Mouse (Mus musculus) embryonic fibroblast, embryonic 13.5 days (primary cell): ENCODE results near the gene Sec22b.

Experiments
- CTCF ChIP-seq: IDR thresholded peaks from 2 replicates; pipeline ENCODE4 v1.5.1; 2011; ENCODE audit warnings: mild to moderate bottlenecking, control low read depth, low read length, moderate library complexity, borderline replicate concordance; ENCODE audit not compliant: insufficient read depth
- POLR2A ChIP-seq: IDR thresholded peaks from 2 replicates; pipeline ENCODE4 v1.6.1; 2011; ENCODE audit warnings: low read depth, mild to moderate bottlenecking, control low read depth, low read length, moderate library complexity

GRCm38 (mm10) chr3:97938814-97939526 is 38.0 kb downstream of the Sec22b start:
- TF ChIP-seq CTCF (no peak), POLR2A (no peak)
